8 mouse cellular contexts compared by ENCODE assay signal in the genomic region with DNA sequence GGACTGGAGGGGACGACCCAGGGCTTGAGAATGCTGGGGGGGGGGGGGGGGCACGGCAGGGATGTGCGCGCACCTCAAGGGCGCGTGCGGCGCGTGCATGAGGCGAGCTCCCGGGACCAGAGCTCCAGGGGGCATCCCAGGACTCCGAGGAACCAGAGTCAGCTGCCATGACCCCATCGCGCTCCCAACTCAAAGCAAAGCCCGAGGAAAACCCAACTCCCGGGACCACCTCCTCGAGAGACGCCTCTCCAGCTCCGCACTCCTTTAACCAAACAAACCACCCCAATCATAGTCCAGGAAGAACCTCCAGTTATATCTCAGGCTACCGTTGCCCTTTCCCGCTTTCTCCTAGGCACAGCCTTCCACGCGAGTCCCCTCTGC. TPM values are rescaled to one million over a fixed set of nuclear protein-coding genes. Genes with fewer than 3 reads are reported as not detected.
DNase-seq lines count a peak whose midpoint lies in the region; ATAC-seq and TF ChIP-seq lines count a peak whose summit lies in the region.

No protein-coding gene starts in this region.

- DNase-seq in lung, adult 2 months, result no peak
- DNase-seq in lung, postnatal 25 days (ENCODE audit: low spot score), result no peak
- DNase-seq in kidney, postnatal 10 days, result peak; percentile 67
- DNase-seq in spleen, adult 12 weeks (ENCODE audit: low spot score), result no peak

- no peaks in the 10 kb centered on the region for H3K36me3 ChIP-seq in heart, embryonic 13.5 days
- H3K36me3 ChIP-seq in testis, adult 2 months (ENCODE audit: control insufficient read depth, insufficient read depth, low read length), result no peaks in the 10 kb centered on the region

- H3K27ac ChIP-seq in cortical plate, adult 2 months (ENCODE audit: insufficient read depth, low read length), result peak overlapping the region; percentile 14; the same call in 1 of the 2 replicates
- H3K27ac ChIP-seq in heart, embryonic 13.5 days (replicated peaks), result no peak overlapping the region
- H3K27ac ChIP-seq in testis, adult 2 months (ENCODE audit: control insufficient read depth, insufficient read depth, low read depth, low read length), result no peak overlapping the region

- peak overlapping the region; percentile 77 for H3K9ac ChIP-seq in heart, embryonic 13.5 days

- TF ChIP-seq POLR2A in lung, adult 2 months (IDR thresholded peaks at IDR 0.05; ENCODE audit: borderline replicate concordance, extremely low read depth, low read depth, low read length), result no peak
- no peak for TF ChIP-seq POLR2A in cortical plate, adult 2 months (IDR thresholded peaks at IDR 0.05; ENCODE audit: extremely low read depth, insufficient read depth, low read length)
- TF ChIP-seq POLR2A in testis, adult 2 months (IDR thresholded peaks at IDR 0.05; ENCODE audit: control insufficient read depth, low read depth, low read length), result no peak

- 0% methylated on average over 22 of the region's 23 CpGs for WGBS in lung, adult 2 months
- WGBS in heart, embryonic 13.5 days, result under 1% methylated on average over 20 of the region's 23 CpGs

- H3K27me3 ChIP-seq in heart, embryonic 13.5 days (replicated peaks), result peaks cover 30% of the 10 kb centered on the region
- no peaks in the 10 kb centered on the region for H3K27me3 ChIP-seq in testis, adult 2 months (ENCODE audit: control insufficient read depth, insufficient read depth, low read length)

- H3K4me1 ChIP-seq in lung, adult 2 months (ENCODE audit: control insufficient read depth, insufficient read depth, low read length), result no peaks in the 10 kb centered on the region
- H3K4me1 ChIP-seq in cortical plate, adult 2 months (ENCODE audit: control insufficient read depth, insufficient read depth, low read length), result no peaks in the 10 kb centered on the region
- peaks cover 7% of the 10 kb centered on the region; the same call in 1 of the 2 replicates for H3K4me1 ChIP-seq in heart, embryonic 13.5 days
- H3K4me1 ChIP-seq in testis, adult 2 months (ENCODE audit: control insufficient read depth, insufficient read depth, low read length), result peaks cover 3% of the 10 kb centered on the region

- no peaks in the 10 kb centered on the region for H3K9me3 ChIP-seq in heart, embryonic 13.5 days

- peak; percentile 20; the same call in 1 of the 2 replicates for ATAC-seq in heart, embryonic 13.5 days (ENCODE audit: extremely low read depth, insufficient number of reproducible peaks, low FRiP score, low TSS enrichment)
- 0 out of 2 replicates have a peak, but pooled peaks have one; percentile 2 for ATAC-seq in megakaryocyte, adult 5-6 weeks (ENCODE audit: poor library complexity, severe bottlenecking)

- peak overlapping the region; percentile 69 for H3K4me3 ChIP-seq in lung, adult 2 months (replicated peaks; ENCODE audit: extremely low read depth, low read depth, low read length)
- peak overlapping the region; percentile 87 for H3K4me3 ChIP-seq in cortical plate, adult 2 months (ENCODE audit: insufficient read depth, low read length)
- H3K4me3 ChIP-seq in heart, embryonic 13.5 days, result peak overlapping the region; percentile 82
- peak overlapping the region; percentile 75 for H3K4me3 ChIP-seq in testis, adult 2 months (ENCODE audit: control insufficient read depth, low read depth, low read length)

- peak overlapping the region; percentile 96 for H3K4me2 ChIP-seq in heart, embryonic 13.5 days

- TF ChIP-seq CTCF in lung, adult 2 months (IDR thresholded peaks at IDR 0.05; ENCODE audit: insufficient read depth, low read length), result no peak
- no peak for TF ChIP-seq CTCF in cortical plate, adult 2 months (IDR thresholded peaks at IDR 0.05; ENCODE audit: extremely low read depth, insufficient read depth, low read length)
- no peak for TF ChIP-seq CTCF in testis, adult 2 months (IDR thresholded peaks at IDR 0.05; ENCODE audit: control insufficient read depth, insufficient read depth, insufficient replicate concordance, low read depth, low read length)

RNA-seq across cellular contexts. Expression of a gene that starts 0.6 kb away (rescaled TPM):
- 0.25 and 0.50 TPM in 2 replicates for polyA plus RNA-seq in lung, adult 2 months (2012; rRNA removed)
- 4.2 TPM in 2 replicates for polyA plus RNA-seq in cortical plate, adult 2 months (2012; rRNA removed)
- polyA plus RNA-seq in heart, embryonic 13.5 days (2015; fragmentation: Nextera tagmentation; extraction: Ambion mirVana), result 0.13 and 0.15 TPM in 2 replicates
- total RNA-seq in megakaryocyte, adult 5-6 weeks (2015), result not detected in 2 replicates
- total RNA-seq in megakaryocyte, adult 5-6 weeks (2017), result under 0.01 and 0.04 TPM in 2 replicates
- polyA plus RNA-seq in testis, adult 2 months (2012; rRNA removed), result 0.27 and 0.29 TPM in 2 replicates
